Comparison of ENCODE assay signal across 10 mouse cellular contexts in the genomic region with DNA sequence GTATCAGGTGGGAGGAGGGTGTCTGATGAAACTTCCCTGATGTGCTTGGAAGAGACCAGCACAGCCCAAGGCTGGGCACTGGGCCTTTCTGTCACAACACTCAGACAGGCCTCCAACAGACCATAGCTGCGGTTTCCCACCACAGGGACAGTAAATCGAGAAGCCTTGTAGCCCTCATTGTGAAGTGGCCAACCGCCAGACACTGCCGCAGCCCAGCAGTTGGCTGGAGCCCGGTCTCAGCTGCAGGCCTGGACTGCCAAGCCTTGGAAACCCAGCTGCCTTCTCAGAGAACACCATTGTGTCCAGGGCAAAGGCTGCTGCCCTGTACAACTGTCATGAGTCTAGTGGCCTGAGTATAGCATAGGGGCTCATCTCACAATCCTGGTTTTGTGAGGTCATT. TPM values are rescaled to one million over a fixed set of nuclear protein-coding genes. Genes with fewer than 3 reads are reported as not detected.
DNase-seq lines count a peak whose midpoint lies in the region; ATAC-seq lines count a peak whose summit lies in the region.
"Had no signal": no experiment of that assay in that cellular context is flagged by ENCODE, and none has a peak within 500 bp of the region (broad histone marks: within the 10 kb centered on the region; RNA-seq: fewer than 3 reads in every experiment).

No protein-coding gene starts in this region.

- no peak for ATAC-seq in erythroid progenitor cell, adult 5-6 weeks (replicated peaks; ENCODE audit: low FRiP score, poor library complexity, severe bottlenecking)

- DNase-seq in cerebellum, adult 9-11 months = peak; percentile 43
- no peak for DNase-seq in cerebellum, postnatal 25 days
- DNase-seq in 416B (ENCODE audit: low read depth) = peak; percentile 36
- peak; percentile 78 for DNase-seq in gastrocnemius, postnatal 14 days
- peak; percentile 25 to 60 for DNase-seq in left cerebral cortex, postnatal 25 days (ENCODE audit: low spot score in 2 of 2)
- no peak for DNase-seq in T-cell, adult 2 months (ENCODE audit: low spot score)
- DNase-seq in urinary bladder, postnatal 10 days (ENCODE audit: low spot score) = no peak
- DNase-seq: kidney, adult 11 months; spleen, adult 18-20 months had no signal

- intact Hi-C loops in gastrocnemius, postnatal 14 days (cut with DNase I; ENCODE audit: low total_unique reads) = no loop called here
- intact Hi-C loops in left cerebral cortex, postnatal 25 days (cut with DNase I) = no loop called here

RNA-seq across cellular contexts. Expression of a gene that starts 18.6 kb away (rescaled TPM):
- total RNA-seq in gastrocnemius, postnatal 14 days (2021) = 1 to 10 TPM; 6.3 to 6.7 TPM
- total RNA-seq in left cerebral cortex, postnatal 25 days (2021) = 10 to 100 TPM; 12.1 to 15.9 TPM
- 11.2 and 16.8 TPM in 2 replicates for total RNA-seq in erythroid progenitor cell, adult 5-6 weeks (2015; ENCODE audit: low replicate concordance)
- 3.3 and 4.0 TPM in 2 replicates for total RNA-seq in erythroid progenitor cell, adult 5-6 weeks (2017; ENCODE audit: low replicate concordance)

RNA-seq across cellular contexts. Expression of a gene that starts 26.7 kb away (rescaled TPM):
- total RNA-seq in gastrocnemius, postnatal 14 days (2021) = 10 to 100 TPM; 32.1 to 33.0 TPM
- 10 to 100 TPM; 30.6 to 32.3 TPM for total RNA-seq in left cerebral cortex, postnatal 25 days (2021)
- total RNA-seq in erythroid progenitor cell, adult 5-6 weeks (2015; ENCODE audit: low replicate concordance) = 31.4 and 37.8 TPM in 2 replicates
- 5.0 and 10.8 TPM in 2 replicates for total RNA-seq in erythroid progenitor cell, adult 5-6 weeks (2017; ENCODE audit: low replicate concordance)

RNA-seq across cellular contexts. Expression of a gene that starts 26.8 kb away (rescaled TPM):
- total RNA-seq in gastrocnemius, postnatal 14 days (2021) = 1 to 10 TPM; 1.7 to 2.2 TPM
- 10 to 100 TPM; 29.7 to 30.1 TPM for total RNA-seq in left cerebral cortex, postnatal 25 days (2021)
- total RNA-seq in erythroid progenitor cell, adult 5-6 weeks (2015; ENCODE audit: low replicate concordance) = 13.0 and 15.9 TPM in 2 replicates
- 8.1 and 21.0 TPM in 2 replicates for total RNA-seq in erythroid progenitor cell, adult 5-6 weeks (2017; ENCODE audit: low replicate concordance)

RNA-seq across cellular contexts. Expression of a gene that starts 27.4 kb away (rescaled TPM):
- under 1 TPM; 0.08 to 0.13 TPM for total RNA-seq in gastrocnemius, postnatal 14 days (2021)
- total RNA-seq in left cerebral cortex, postnatal 25 days (2021) = 10 to 100 TPM; 11.9 to 13.5 TPM
- not detected in 2 replicates for total RNA-seq in erythroid progenitor cell, adult 5-6 weeks (2015; ENCODE audit: low replicate concordance)
- 1.0 TPM in 1 of 2 replicates, not detected in the other for total RNA-seq in erythroid progenitor cell, adult 5-6 weeks (2017; ENCODE audit: low replicate concordance)

RNA-seq across cellular contexts. Expression of a gene that starts 33.0 kb away (rescaled TPM):
- under 1 TPM; 0.14 to 0.31 TPM for total RNA-seq in gastrocnemius, postnatal 14 days (2021)
- 10 to 100 TPM; 18.0 to 19.6 TPM for total RNA-seq in left cerebral cortex, postnatal 25 days (2021)
- total RNA-seq in erythroid progenitor cell, adult 5-6 weeks (2015; ENCODE audit: low replicate concordance) = not detected in 2 replicates
- total RNA-seq in erythroid progenitor cell, adult 5-6 weeks (2017; ENCODE audit: low replicate concordance) = not detected in 2 replicates

Comparison
In these comparisons a context has a peak if more than half of its experiments do, and no peak if none do; other contexts are left out.
1. DNase-seq: peak in cerebellum, adult 9-11 months (single experiment), 416B (single experiment), gastrocnemius, postnatal 14 days (single experiment) and left cerebral cortex, postnatal 25 days (2 of 2); none in cerebellum, postnatal 25 days (0 of 2), T-cell, adult 2 months (single experiment) and urinary bladder, postnatal 10 days (single experiment).